17 mouse cellular contexts compared by ENCODE assay signal in the genomic region with DNA sequence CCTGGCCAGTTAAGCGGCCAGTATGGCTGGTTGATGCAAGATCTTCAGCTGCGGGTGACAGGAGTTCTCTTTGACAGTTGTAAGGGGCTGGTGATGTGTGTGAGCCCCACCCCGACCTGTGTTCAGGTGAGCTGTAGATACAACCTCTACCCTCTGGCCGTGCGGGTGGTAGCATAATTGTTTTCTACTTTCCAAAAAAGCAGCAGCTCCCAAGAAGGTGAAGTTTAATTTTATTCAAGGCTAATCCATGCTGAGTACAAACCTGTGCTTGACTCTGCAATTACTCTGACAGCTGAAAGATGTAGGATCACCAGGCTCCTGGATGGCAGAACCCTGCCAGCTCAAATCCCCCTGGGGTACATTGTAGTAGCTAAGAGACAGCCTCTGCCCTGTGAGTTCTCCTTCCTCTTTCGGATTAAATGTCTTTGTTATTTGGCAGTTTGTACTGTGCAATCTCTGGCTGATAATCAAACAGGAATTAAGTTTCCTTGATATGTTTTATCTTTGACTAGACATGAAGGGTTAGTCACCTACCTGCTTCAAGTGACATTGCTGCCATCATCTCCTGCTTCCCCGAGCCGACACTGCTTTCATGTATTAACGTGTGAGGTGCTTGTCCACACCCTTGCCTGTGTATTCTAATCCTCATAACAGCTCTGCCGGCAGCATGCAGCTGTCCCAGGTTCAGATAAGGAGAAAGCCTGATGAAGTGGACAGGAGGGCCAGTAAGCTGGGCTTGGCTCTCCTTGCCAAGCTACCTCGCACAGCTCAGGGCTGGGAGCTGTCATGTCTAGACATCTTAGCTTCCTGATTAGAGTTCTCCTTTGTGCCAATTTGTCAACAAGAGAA.
DNase-seq lines count a peak whose midpoint lies in the region; ATAC-seq and TF ChIP-seq lines count a peak whose summit lies in the region.
"Had no signal": no experiment of that assay in that cellular context is flagged by ENCODE, and none has a peak within 500 bp of the region (broad histone marks: within the 10 kb centered on the region; RNA-seq: fewer than 3 reads in every experiment).

No protein-coding gene starts in this region.

- no peak overlapping the region for H3K4me3 ChIP-seq in forebrain, embryonic 11.5 days (ENCODE audit: low read depth, low read length)
- no peak overlapping the region for H3K4me3 ChIP-seq in forebrain, embryonic 10.5 days
- no peak overlapping the region for H3K4me3 ChIP-seq in hindbrain, embryonic 14.5 days (replicated peaks; ENCODE audit: low read length)
- H3K4me3 ChIP-seq in hindbrain, embryonic 16.5 days (ENCODE audit: low read length): no peak overlapping the region
- H3K4me3 ChIP-seq in midbrain, postnatal 0 days (ENCODE audit: low read depth, low read length): no peak overlapping the region
- H3K4me3 ChIP-seq: embryonic facial prominence, embryonic 13.5 days; limb, embryonic 15.5 days; stomach, embryonic 15.5 days had no signal

- H3K9ac ChIP-seq in forebrain, embryonic 11.5 days (ENCODE audit: low read length): no peak overlapping the region
- H3K9ac ChIP-seq in hindbrain, embryonic 14.5 days: no peak overlapping the region
- H3K9ac ChIP-seq in hindbrain, embryonic 16.5 days (ENCODE audit: low read depth, low read length): no peak overlapping the region
- no peak overlapping the region for H3K9ac ChIP-seq in midbrain, postnatal 0 days (replicated peaks; ENCODE audit: low read length, poor library complexity, severe bottlenecking)
- H3K9ac ChIP-seq: embryonic facial prominence, embryonic 13.5 days; limb, embryonic 15.5 days; stomach, embryonic 15.5 days had no signal

- H3K4me1 ChIP-seq in forebrain, embryonic 11.5 days (replicated peaks; ENCODE audit: control insufficient read depth, insufficient read depth, low read length): no peaks in the 10 kb centered on the region
- H3K4me1 ChIP-seq in forebrain, embryonic 10.5 days: no peaks in the 10 kb centered on the region
- no peaks in the 10 kb centered on the region for H3K4me1 ChIP-seq in hindbrain, embryonic 14.5 days (replicated peaks; ENCODE audit: control insufficient read depth, insufficient read depth, low read length)
- peaks cover 2% of the 10 kb centered on the region; the same call in 1 of the 2 replicates for H3K4me1 ChIP-seq in hindbrain, embryonic 16.5 days (ENCODE audit: control insufficient read depth, insufficient read depth, low read depth, low read length)
- peaks cover 6% of the 10 kb centered on the region; the same call in 1 of the 2 replicates for H3K4me1 ChIP-seq in midbrain, postnatal 0 days (ENCODE audit: insufficient read depth, low read length)
- H3K4me1 ChIP-seq: stomach, embryonic 15.5 days had no signal

- no peaks in the 10 kb centered on the region for H3K27me3 ChIP-seq in forebrain, embryonic 11.5 days (ENCODE audit: control insufficient read depth, insufficient read depth, low read length)
- H3K27me3 ChIP-seq in forebrain, embryonic 10.5 days (ENCODE audit: poor library complexity, severe bottlenecking): no peaks in the 10 kb centered on the region
- H3K27me3 ChIP-seq in hindbrain, embryonic 14.5 days (ENCODE audit: control insufficient read depth, insufficient read depth, low read length): no peaks in the 10 kb centered on the region
- H3K27me3 ChIP-seq in hindbrain, embryonic 16.5 days (replicated peaks; ENCODE audit: control insufficient read depth, insufficient read depth, low read length): no peaks in the 10 kb centered on the region
- H3K27me3 ChIP-seq in midbrain, postnatal 0 days (ENCODE audit: insufficient read depth, low read length): no peaks in the 10 kb centered on the region
- H3K27me3 ChIP-seq: embryonic facial prominence, embryonic 13.5 days; limb, embryonic 15.5 days; stomach, embryonic 15.5 days had no signal

- WGBS in forebrain, embryonic 11.5 days: 84% methylated on average over 11 of the region's 11 CpGs
- 85% methylated on average over 11 of the region's 11 CpGs for WGBS in forebrain, embryonic 10.5 days
- 68% methylated on average over 11 of the region's 11 CpGs for WGBS in hindbrain, embryonic 14.5 days
- WGBS in hindbrain, embryonic 16.5 days: 67% methylated on average over 11 of the region's 11 CpGs
- WGBS in midbrain, postnatal 0 days: 63% methylated on average over 11 of the region's 11 CpGs

- H3K27ac ChIP-seq in forebrain, embryonic 11.5 days (ENCODE audit: low read depth, low read length): no peak overlapping the region
- no peak overlapping the region for H3K27ac ChIP-seq in forebrain, embryonic 10.5 days
- peak overlapping the region; percentile 49; the same call in 1 of the 2 replicates for H3K27ac ChIP-seq in hindbrain, embryonic 14.5 days
- no peak overlapping the region for H3K27ac ChIP-seq in hindbrain, embryonic 16.5 days (ENCODE audit: low read depth, low read length)
- H3K27ac ChIP-seq in midbrain, postnatal 0 days (ENCODE audit: low read depth, low read length): no peak overlapping the region; the same call in 1 of the 2 replicates
- H3K27ac ChIP-seq: embryonic facial prominence, embryonic 13.5 days; limb, embryonic 15.5 days; macrophage; stomach, embryonic 15.5 days had no signal

- no peak for TF ChIP-seq CTCF in midbrain, postnatal 0 days (IDR thresholded peaks at IDR 0.05)

- no peaks in the 10 kb centered on the region for H3K9me3 ChIP-seq in forebrain, embryonic 11.5 days (ENCODE audit: control insufficient read depth, low read length)
- H3K9me3 ChIP-seq in forebrain, embryonic 10.5 days: no peaks in the 10 kb centered on the region
- H3K9me3 ChIP-seq in hindbrain, embryonic 14.5 days (ENCODE audit: control insufficient read depth, low read length): no peaks in the 10 kb centered on the region
- no peaks in the 10 kb centered on the region for H3K9me3 ChIP-seq in hindbrain, embryonic 16.5 days (ENCODE audit: control insufficient read depth, low read length)
- H3K9me3 ChIP-seq in midbrain, postnatal 0 days (ENCODE audit: low read length): no peaks in the 10 kb centered on the region
- H3K9me3 ChIP-seq: embryonic facial prominence, embryonic 13.5 days; limb, embryonic 15.5 days; stomach, embryonic 15.5 days had no signal

- ATAC-seq in forebrain, embryonic 11.5 days (replicated peaks; ENCODE audit: low FRiP score): no peak
- ATAC-seq in hindbrain, embryonic 14.5 days (ENCODE audit: low FRiP score): no peak
- no peak for ATAC-seq in hindbrain, embryonic 16.5 days
- no peak for ATAC-seq in midbrain, postnatal 0 days (ENCODE audit: low FRiP score)
- ATAC-seq: intestine, postnatal 0 days had no signal

- peak; percentile 40 for DNase-seq in forebrain, embryonic 11.5 days (ENCODE audit: low spot score)
- DNase-seq in forebrain, embryonic 10.5 days (ENCODE audit: extremely low spot score, low spot score): no peak
- no peak for DNase-seq in hindbrain, embryonic 14.5 days (ENCODE audit: low spot score)
- peak; percentile 15 to 23 for DNase-seq in right cerebral cortex, postnatal 10 days (ENCODE audit: low spot score in 2 of 2)
- no peak for DNase-seq in right cerebral cortex, postnatal 14 days
- DNase-seq in midbrain, postnatal 0 days (ENCODE audit: low spot score): peak; percentile 22
- DNase-seq in cerebellum, adult 9-11 months: no peak
- DNase-seq: adrenal gland, adult 2 months; gastrocnemius, postnatal 10 days; kidney, postnatal 4 days; lung, adult 18-20 months had no signal

- no peaks in the 10 kb centered on the region for H3K36me3 ChIP-seq in forebrain, embryonic 11.5 days (ENCODE audit: control insufficient read depth, insufficient read depth, low read length)
- H3K36me3 ChIP-seq in forebrain, embryonic 10.5 days (replicated peaks): peaks cover 64% of the 10 kb centered on the region
- H3K36me3 ChIP-seq in hindbrain, embryonic 14.5 days (replicated peaks; ENCODE audit: control insufficient read depth, insufficient read depth): peaks cover 25% of the 10 kb centered on the region
- 0 out of 2 replicates have a peak, but pooled peaks cover 6% of the 10 kb centered on the region for H3K36me3 ChIP-seq in hindbrain, embryonic 16.5 days (ENCODE audit: control insufficient read depth, insufficient read depth, low read length)
- peaks cover 7% of the 10 kb centered on the region for H3K36me3 ChIP-seq in midbrain, postnatal 0 days (ENCODE audit: insufficient read depth, low read length)

- no peak overlapping the region for H3K4me2 ChIP-seq in forebrain, embryonic 11.5 days (ENCODE audit: low read depth, low read length, severe bottlenecking)
- no peak overlapping the region for H3K4me2 ChIP-seq in hindbrain, embryonic 14.5 days (replicated peaks)
- no peak overlapping the region for H3K4me2 ChIP-seq in hindbrain, embryonic 16.5 days (ENCODE audit: low read length)
- no peak overlapping the region for H3K4me2 ChIP-seq in midbrain, postnatal 0 days (ENCODE audit: low read depth, low read length, poor library complexity, severe bottlenecking)
- H3K4me2 ChIP-seq: embryonic facial prominence, embryonic 13.5 days; limb, embryonic 15.5 days; stomach, embryonic 15.5 days had no signal

Comparison
In these comparisons a context has a peak if more than half of its experiments do, and no peak if none do; other contexts are left out.
1. DNase-seq: peak in forebrain, embryonic 11.5 days (single experiment), right cerebral cortex, postnatal 10 days (2 of 2) and midbrain, postnatal 0 days (single experiment); none in forebrain, embryonic 10.5 days (single experiment), hindbrain, embryonic 14.5 days (single experiment), right cerebral cortex, postnatal 14 days (single experiment) and cerebellum, adult 9-11 months (single experiment).